Mouse (Mus musculus) embryonic facial prominence, embryonic 14.5 days (tissue): ENCODE results near the gene Ldlrad3. TPM values are rescaled to one million over a fixed set of nuclear protein-coding genes. Genes with fewer than 3 reads are reported as not detected.

Experiments used
- ATAC-seq: fragments of 200-750 bp; cut with Nextera tagmentation; 2 replicates; pipeline ENCODE4 v1.8.0; 2017; ENCODE audit warnings: low read depth, moderate number of reproducible peaks, moderate TSS enrichment
- DNase-seq: peaks from one replicate; pipeline ENCODE4 v3.0.0-alpha.2; 2015; ENCODE audit warnings: low spot score
- H3K27ac ChIP-seq: fragments of 300-500 bp; sonication (generic); replicated peaks from 2 replicates; pipeline ENCODE4 v1.5.1; 2014; ENCODE audit warnings: low read depth, mild to moderate bottlenecking, low read length, moderate library complexity
- H3K27me3 ChIP-seq: fragments of 300-500 bp; sonication (generic); replicated peaks from 2 replicates; pipeline ENCODE4 v1.6.1; 2014; ENCODE audit warnings: low read length; ENCODE audit not compliant: control insufficient read depth, insufficient read depth
- H3K36me3 ChIP-seq: fragments of 300-500 bp; sonication (generic); 2 replicates; pipeline ENCODE4 v1.6.1; 2014; ENCODE audit warnings: low read length, mixed read lengths; ENCODE audit not compliant: control insufficient read depth, insufficient read depth
- H3K4me1 ChIP-seq: fragments of 300-500 bp; sonication (generic); 2 replicates; pipeline ENCODE4 v1.6.1; 2014; ENCODE audit warnings: antibody characterized with exemption, low read length; ENCODE audit not compliant: control insufficient read depth, insufficient read depth
- H3K4me2 ChIP-seq: fragments of 300-500 bp; sonication (generic); 2 replicates; pipeline ENCODE4 v1.6.1; 2014; ENCODE audit warnings: low read depth, mild to moderate bottlenecking, low read length, moderate library complexity, mixed read lengths
- H3K4me3 ChIP-seq: fragments of 300-500 bp; sonication (generic); 2 replicates; pipeline ENCODE4 v1.5.1; 2014; ENCODE audit warnings: low read depth, mild to moderate bottlenecking, low read length
- H3K9ac ChIP-seq: fragments of 300-500 bp; sonication (generic); 2 replicates; pipeline ENCODE4 v1.6.1; 2014; ENCODE audit warnings: low read depth, mild to moderate bottlenecking, low read length, moderate library complexity, mixed read lengths
- H3K9me3 ChIP-seq: fragments of 300-500 bp; sonication (generic); 2 replicates; pipeline ENCODE4 v1.6.1; 2016; ENCODE audit warnings: low read length; ENCODE audit not compliant: control insufficient read depth
- WGBS: fragments of 180-500 bp; shearing (Covaris S2); extraction: QIAGEN DNeasy Blood & Tissue Kit; methylation state at CpG from one replicate; pipeline ENCODE4 v1.1.7; 2014; 5-methylcytosine and 5-hydroxymethylcytosine counted together
- polyA plus RNA-seq: library from polyadenylated mRNA; unstranded; fragments of >200 nt; fragmentation: Nextera tagmentation; extraction: Ambion mirVana; gene quantifications from 2 replicates; pipeline ENCODE4 v1.2.1, GENCODE M21; 2014

Gene Ldlrad3
- polyA plus RNA-seq, 1 experiment from 2014 or later: 48.2 TPM

DNA sequence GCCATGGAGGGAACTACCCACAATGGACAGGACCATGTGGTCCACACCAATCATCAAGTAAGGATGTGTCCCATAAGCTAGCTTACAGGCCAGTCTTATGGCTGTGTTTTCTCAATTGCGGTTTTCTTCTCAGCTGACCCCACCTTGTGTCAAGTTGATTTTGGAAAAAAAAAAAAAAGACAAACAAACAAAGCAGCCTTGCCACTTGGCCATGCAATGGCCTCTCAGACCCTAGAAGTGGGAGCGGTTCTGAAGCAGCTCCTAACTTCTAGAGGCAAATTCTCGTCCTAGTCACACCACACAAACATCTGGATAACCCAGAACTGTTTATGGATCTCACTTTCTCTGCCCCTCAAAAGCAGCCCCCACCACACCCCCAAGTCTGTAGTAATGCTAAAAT is 41.1 kb downstream of the Ldlrad3 start:
- Histone ChIP-seq H3K36me3 (no peaks in the 10 kb centered on the region), H3K9me3 (no peaks in the 10 kb centered on the region), H3K4me1 (peaks cover 19% of the 10 kb centered on the region), H3K9ac (no peak overlapping the region), H3K4me3 (no peak overlapping the region), H3K4me2 (no peak overlapping the region), H3K27me3 (no peaks in the 10 kb centered on the region), H3K27ac (no peak overlapping the region)
- no peak for ATAC-seq
- whole genome bisulfite sequencing: 83% methylated on average over 3 of the region's 3 CpGs
- DNase-seq: no peak

DNA sequence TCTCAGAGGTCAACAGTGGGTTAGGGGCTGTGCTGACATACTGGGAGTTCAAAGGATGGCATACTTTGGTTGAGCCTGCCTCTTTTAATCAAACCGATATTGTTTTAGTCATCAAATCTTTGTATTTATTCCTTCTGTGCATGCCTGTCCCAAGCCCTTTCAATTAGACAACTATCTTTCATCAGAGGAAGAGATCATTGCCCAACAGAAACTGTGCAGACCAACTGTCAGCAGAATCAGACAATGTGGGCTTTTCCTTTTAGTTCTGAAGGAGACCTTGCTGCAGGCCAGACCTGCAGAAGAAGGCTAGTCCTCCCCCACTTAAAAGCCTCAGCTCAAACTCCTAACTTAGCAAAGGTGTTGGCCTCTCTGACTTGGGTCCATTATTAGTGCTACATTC is 41.9 kb downstream of the Ldlrad3 start:
- Histone ChIP-seq H3K4me3 (no peak overlapping the region), H3K27ac (no peak overlapping the region), H3K36me3 (no peaks in the 10 kb centered on the region), H3K27me3 (no peaks in the 10 kb centered on the region), H3K9ac (no peak overlapping the region), H3K9me3 (no peaks in the 10 kb centered on the region), H3K4me2 (no peak overlapping the region), H3K4me1 (peaks cover 19% of the 10 kb centered on the region)
- WGBS: 86% methylated on average over 1 of the region's 1 CpGs
- no peak for ATAC-seq
- DNase-seq: no peak

DNA sequence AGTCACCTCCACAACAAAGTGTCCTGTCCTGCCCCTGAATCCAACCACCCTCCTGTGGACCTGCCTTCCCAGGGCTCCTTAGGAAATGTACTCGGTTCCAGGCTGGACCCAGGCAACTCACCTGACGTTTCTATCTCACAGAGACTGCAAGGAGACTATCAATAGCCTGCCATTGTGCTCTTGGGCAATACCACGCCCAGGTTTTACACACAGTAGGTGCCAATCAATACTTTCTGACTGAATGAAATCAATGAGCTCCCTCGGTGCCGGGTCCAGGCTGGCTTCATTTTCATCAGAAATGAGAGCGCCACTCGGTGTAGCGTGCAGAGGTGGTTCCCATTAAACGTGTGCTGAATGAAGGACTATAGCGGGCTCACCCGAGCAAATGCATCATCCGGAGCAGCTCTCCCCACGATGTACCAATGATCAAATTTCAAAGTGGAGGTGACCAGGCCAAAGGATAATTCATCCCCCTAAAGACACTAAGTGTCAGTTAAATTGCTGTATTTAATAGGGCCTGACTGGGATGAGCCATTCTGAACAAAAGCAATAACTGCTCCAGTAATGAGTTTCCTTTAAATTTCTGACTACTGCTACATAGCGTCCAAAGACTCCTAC is 43.4 kb downstream of the Ldlrad3 start:
- Histone ChIP-seq H3K27ac (no peak overlapping the region), H3K36me3 (no peaks in the 10 kb centered on the region)
- WGBS: 64% methylated on average over 14 of the region's 14 CpGs

DNA sequence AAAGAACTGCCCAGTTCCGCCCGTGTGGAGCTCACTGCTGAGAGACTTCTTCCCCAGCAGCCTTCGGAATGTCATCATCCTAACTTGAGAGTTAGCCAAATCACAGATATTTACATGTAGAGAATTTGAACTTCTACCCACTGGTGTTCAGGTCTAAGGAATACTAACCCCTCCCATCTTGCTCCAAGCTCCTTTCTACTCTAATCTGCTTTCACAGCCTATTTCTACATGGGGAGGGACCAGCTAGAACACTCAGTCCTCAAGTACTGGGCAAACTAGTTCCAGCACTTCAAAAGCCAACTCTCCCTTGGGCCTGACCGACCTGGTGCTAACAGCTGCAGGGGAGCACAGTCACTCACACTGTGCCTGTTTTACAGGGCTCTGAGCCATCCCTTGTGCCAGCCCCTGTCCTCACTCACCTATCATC is 44.0 kb downstream of the Ldlrad3 start:
- Histone ChIP-seq H3K4me1 (peaks cover 33% of the 10 kb centered on the region), H3K27ac (no peak overlapping the region)
- WGBS: 53% methylated on average over 4 of the region's 4 CpGs

More for the DNA sequence above, 43.4 kb downstream of the Ldlrad3 start:
- no peaks in the 10 kb centered on the region for H3K9me3 ChIP-seq
- ATAC-seq: no peak
- H3K4me2 ChIP-seq: no peak overlapping the region
- no peak overlapping the region for H3K9ac ChIP-seq
- H3K4me3 ChIP-seq: no peak overlapping the region
- H3K27me3 ChIP-seq: no peaks in the 10 kb centered on the region
- DNase-seq: no peak
- H3K4me1 ChIP-seq: peaks cover 32% of the 10 kb centered on the region

DNA sequence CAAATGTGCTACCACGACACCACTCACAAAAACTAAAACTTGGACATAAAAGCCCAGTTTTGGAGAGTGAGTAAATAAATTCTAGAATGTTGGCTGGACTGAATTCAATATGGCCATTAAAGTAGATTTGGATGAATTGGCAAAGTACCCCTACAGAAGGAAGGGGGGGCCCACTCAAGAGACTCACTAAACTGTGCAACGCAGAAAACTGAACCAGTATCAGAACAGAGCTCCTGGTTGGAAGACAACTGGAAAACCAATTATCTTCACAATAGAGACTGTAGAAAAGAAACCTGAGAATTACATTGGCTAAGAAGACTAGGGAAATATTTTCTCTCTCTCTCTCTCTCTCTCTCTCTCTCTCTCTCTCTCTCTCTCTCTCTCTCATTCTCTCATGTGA is 45.0 kb downstream of the Ldlrad3 start:
- Histone ChIP-seq H3K4me2 (no peak overlapping the region), H3K9ac (no peak overlapping the region), H3K9me3 (no peaks in the 10 kb centered on the region), H3K4me1 (peaks cover 43% of the 10 kb centered on the region), H3K36me3 (no peaks in the 10 kb centered on the region), H3K27me3 (no peaks in the 10 kb centered on the region), H3K27ac (no peak overlapping the region), H3K4me3 (no peak overlapping the region)
- ATAC-seq: no peak
- WGBS: 62% methylated on average over 2 of the region's 2 CpGs
- no peak for DNase-seq

More for the DNA sequence above, 44.0 kb downstream of the Ldlrad3 start:
- no peak for DNase-seq
- no peak overlapping the region for H3K4me3 ChIP-seq
- H3K36me3 ChIP-seq: no peaks in the 10 kb centered on the region
- no peak overlapping the region for H3K4me2 ChIP-seq
- ATAC-seq: no peak
- H3K9me3 ChIP-seq: no peaks in the 10 kb centered on the region
- no peak overlapping the region for H3K9ac ChIP-seq
- no peaks in the 10 kb centered on the region for H3K27me3 ChIP-seq

DNA sequence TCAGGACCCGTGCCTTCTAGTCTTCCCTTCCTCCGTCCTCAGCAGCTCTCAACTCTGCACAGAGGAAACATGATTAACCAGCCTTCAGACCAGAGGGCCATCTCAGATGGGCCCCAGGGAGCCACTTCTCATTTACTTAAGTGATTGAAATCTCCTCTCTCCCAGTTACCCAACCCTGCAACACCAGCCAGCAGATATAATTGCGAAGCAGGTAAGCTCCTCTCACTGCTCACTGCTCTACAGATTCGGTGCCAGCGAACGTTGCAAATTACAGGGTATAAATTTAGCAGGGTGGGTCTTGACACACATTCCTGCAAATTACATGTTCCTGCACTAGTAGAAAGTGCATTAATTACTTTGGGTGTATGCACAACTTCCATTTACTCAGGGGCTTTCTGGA is 48.3 kb downstream of the Ldlrad3 start:
- H3K36me3 ChIP-seq: no peaks in the 10 kb centered on the region
- ATAC-seq (peak; percentile 64), DNase-seq (peak; percentile 84)
- H3K4me3 ChIP-seq: no peak overlapping the region
- 33% methylated on average over 6 of the region's 6 CpGs for WGBS
- H3K4me2 ChIP-seq: peak overlapping the region; percentile 10
- peak overlapping the region; percentile 67 for H3K27ac ChIP-seq
- H3K9ac ChIP-seq: no peak overlapping the region
- H3K4me1 ChIP-seq: peaks cover 73% of the 10 kb centered on the region
- no peaks in the 10 kb centered on the region for H3K27me3 ChIP-seq
- H3K9me3 ChIP-seq: no peaks in the 10 kb centered on the region

DNA sequence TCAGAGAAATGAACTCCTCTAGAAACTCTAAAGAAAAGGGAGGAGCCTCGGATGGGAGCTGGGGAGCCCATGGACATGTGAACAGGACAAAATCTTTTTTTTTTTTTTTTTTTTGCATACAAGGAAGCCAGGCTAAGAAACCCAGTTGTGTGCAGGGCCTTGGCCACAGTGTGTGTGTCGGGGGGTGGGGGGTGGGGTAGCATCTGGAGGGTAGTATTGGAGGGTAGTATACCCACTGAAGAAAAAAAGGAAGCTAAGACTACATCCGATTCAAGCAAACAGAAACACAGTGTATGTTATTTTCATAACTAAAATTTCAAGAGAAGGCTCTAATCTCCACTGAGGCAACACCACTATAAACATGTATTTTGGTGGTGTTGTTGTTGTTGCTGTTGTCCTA is 50.0 kb downstream of the Ldlrad3 start:
- Histone ChIP-seq H3K27ac (peak overlapping the region; percentile 67), H3K36me3 (no peaks in the 10 kb centered on the region), H3K4me2 (no peak overlapping the region), H3K4me1 (peaks cover 73% of the 10 kb centered on the region), H3K9me3 (no peaks in the 10 kb centered on the region), H3K27me3 (no peaks in the 10 kb centered on the region), H3K9ac (no peak overlapping the region), H3K4me3 (no peak overlapping the region)
- DNase-seq: no peak
- WGBS: 67% methylated on average over 3 of the region's 3 CpGs
- ATAC-seq: no peak

DNA sequence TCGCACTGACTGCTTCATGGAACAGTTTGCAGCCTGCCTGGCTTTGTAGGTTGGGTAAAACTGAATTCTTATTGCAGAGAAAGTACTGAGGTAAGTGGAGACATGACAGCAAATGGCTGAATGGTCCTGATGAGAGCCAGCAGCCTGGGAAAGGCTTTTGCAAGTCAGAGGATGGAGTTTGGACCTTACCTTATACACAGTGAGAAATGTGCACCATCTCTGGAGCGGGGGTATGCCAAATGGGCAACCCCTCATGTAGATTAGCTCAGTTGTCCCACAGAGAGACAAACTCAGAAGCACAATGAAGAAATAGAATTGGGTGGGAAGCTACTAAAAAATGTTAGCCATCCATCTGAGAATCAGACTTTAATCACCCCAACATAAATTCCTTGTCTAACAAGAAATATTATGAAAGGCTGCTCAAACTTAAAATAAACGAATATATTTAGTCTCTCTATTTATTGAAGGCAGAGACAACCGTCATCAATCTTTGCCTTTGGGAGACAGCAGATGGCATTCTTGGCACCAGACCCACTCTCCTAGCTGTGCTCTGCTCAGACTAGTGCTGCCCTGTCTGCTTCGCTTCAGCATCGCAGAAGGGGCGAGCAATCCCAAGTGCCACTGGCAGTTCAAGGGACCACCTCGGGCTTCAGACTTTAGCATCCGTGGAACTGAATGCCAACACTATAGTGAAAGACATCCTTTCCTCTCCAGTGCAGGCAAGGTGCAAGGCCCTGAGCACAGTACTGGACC is 51.5 kb downstream of the Ldlrad3 start:
- WGBS: 57% methylated on average over 9 of the region's 9 CpGs
- DNase-seq (peak; percentile 73), ATAC-seq (no peak)
- no peak overlapping the region for H3K4me3 ChIP-seq
- no peaks in the 10 kb centered on the region for H3K36me3 ChIP-seq
- H3K27ac ChIP-seq: 0 out of 2 replicates have a peak overlapping the region, but pooled peaks have one; percentile 22
- no peak overlapping the region for H3K4me2 ChIP-seq
- H3K9me3 ChIP-seq: no peaks in the 10 kb centered on the region
- no peaks in the 10 kb centered on the region for H3K27me3 ChIP-seq
- no peak overlapping the region for H3K9ac ChIP-seq
- H3K4me1 ChIP-seq: peaks cover 82% of the 10 kb centered on the region
